Mouse (Mus musculus) limb, embryonic 15.5 days (tissue): Measurements from ENCODE around the gene Psg16. TPM values are rescaled to one million over a fixed set of nuclear protein-coding genes. Genes with fewer than 3 reads are reported as not detected.

ENCODE experiments used
- ATAC-seq: fragments of 200-750 bp; cut with Nextera tagmentation; 2 replicates; pipeline ENCODE4 v1.8.0; 2017; ENCODE audit warnings: low read depth, moderate TSS enrichment; ENCODE audit not compliant: insufficient number of reproducible peaks, low FRiP score, low TSS enrichment
- H3K27ac ChIP-seq: fragments of 300-500 bp; sonication (generic); 2 replicates; pipeline ENCODE4 v1.5.1; 2015; ENCODE audit warnings: moderate library complexity, mild to moderate bottlenecking, inconsistent platforms
- H3K27me3 ChIP-seq: fragments of 300-500 bp; sonication (generic); 2 replicates; pipeline ENCODE4 v1.6.1; 2015; ENCODE audit warnings: inconsistent platforms
- H3K36me3 ChIP-seq: fragments of 300-500 bp; sonication (generic); 2 replicates; pipeline ENCODE4 v1.6.1; 2015; ENCODE audit warnings: inconsistent platforms
- H3K4me1 ChIP-seq: fragments of 300-500 bp; sonication (generic); 2 replicates; pipeline ENCODE4 v1.6.1; 2015; ENCODE audit warnings: inconsistent platforms
- H3K4me2 ChIP-seq: fragments of 300-500 bp; sonication (generic); 2 replicates; pipeline ENCODE4 v1.6.1; 2015; ENCODE audit warnings: mild to moderate bottlenecking, inconsistent platforms
- H3K4me3 ChIP-seq: fragments of 300-500 bp; sonication (generic); 2 replicates; pipeline ENCODE4 v1.5.1; 2015; ENCODE audit warnings: mild to moderate bottlenecking, inconsistent platforms
- H3K9ac ChIP-seq: fragments of 300-500 bp; sonication (generic); 2 replicates; pipeline ENCODE4 v1.6.1; 2015; ENCODE audit warnings: inconsistent platforms
- H3K9me3 ChIP-seq: fragments of 300-500 bp; sonication (generic); 2 replicates; pipeline ENCODE4 v1.6.1; 2016; ENCODE audit warnings: inconsistent platforms
- WGBS: fragments of 180-500 bp; shearing (Covaris S2); methylation state at CpG from one replicate; pipeline ENCODE4 v1.1.7; 2015; 5-methylcytosine and 5-hydroxymethylcytosine counted together
- polyA plus RNA-seq: library from polyadenylated mRNA; unstranded; fragments of >200 nt; fragmentation: Nextera tagmentation; extraction: Ambion mirVana; gene quantifications from 2 replicates; pipeline ENCODE4 v1.2.1, GENCODE M21; 2015

Gene Psg16
- polyA plus RNA-seq, 1 experiment from 2014 or later, result 0.20 TPM

GRCm38 (mm10) chr7:17159011-17159410, 85.2 kb downstream of the Psg16 start:
- Histone ChIP-seq H3K4me2 (no peak overlapping the region), H3K27me3 (no peaks in the 10 kb centered on the region), H3K9ac (no peak overlapping the region), H3K9me3 (no peaks in the 10 kb centered on the region), H3K4me3 (no peak overlapping the region), H3K36me3 (no peaks in the 10 kb centered on the region), H3K27ac (no peak overlapping the region), H3K4me1 (no peaks in the 10 kb centered on the region)
- no peak for ATAC-seq
- WGBS, result 65% methylated on average over 7 of the region's 7 CpGs

- Histone ChIP-seq H3K4me3 (no peak overlapping the region), H3K9me3 (no peaks in the 10 kb centered on the region), H3K27me3 (no peaks in the 10 kb centered on the region), H3K36me3 (no peaks in the 10 kb centered on the region), H3K4me1 (no peaks in the 10 kb centered on the region), H3K4me2 (no peak overlapping the region), H3K27ac (no peak overlapping the region), H3K9ac (no peak overlapping the region)
- 86% methylated on average over 4 of the region's 4 CpGs for WGBS
- no peak for ATAC-seq
Observed at GRCm38 (mm10) chr7:17171827-17172226, 98.0 kb downstream of the Psg16 start.

Other genes starting within 250 kb of the Psg16 start
- gene Prkd2, start 231.1 kb upstream of the Psg16 start, polyA plus RNA-seq, result 20.5 and 21.9 TPM in 2 replicates
- 4.0 TPM in 2 replicates for gene Dact3, start 198.7 kb upstream of the Psg16 start, polyA plus RNA-seq
- 11.8 and 15.0 TPM in 2 replicates for gene Gng8, start 182.3 kb upstream of the Psg16 start, polyA plus RNA-seq
- gene Ptgir, start 167.6 kb upstream of the Psg16 start, polyA plus RNA-seq, result 4.0 and 5.1 TPM in 2 replicates
- 85.8 and 99.4 TPM in 2 replicates for gene Calm3, start 149.9 kb upstream of the Psg16 start, polyA plus RNA-seq
- 20.2 and 31.1 TPM in 2 replicates for gene Pnmal2, start 129.4 kb upstream of the Psg16 start, polyA plus RNA-seq
- 0.33 and 0.50 TPM in 2 replicates for gene Pnmal1, start 114.4 kb upstream of the Psg16 start, polyA plus RNA-seq
- gene Gm42372, start 91.0 kb upstream of the Psg16 start, polyA plus RNA-seq, result 0.14 and 0.20 TPM in 2 replicates
- 19.1 and 40.8 TPM in 2 replicates for gene Ccdc8, start 81.3 kb upstream of the Psg16 start, polyA plus RNA-seq
- gene Ppp5c, start 46.1 kb upstream of the Psg16 start, polyA plus RNA-seq, result 101 and 115 TPM in 2 replicates
- 29.0 and 33.4 TPM in 2 replicates for gene Hif3a, start 11.6 kb upstream of the Psg16 start, polyA plus RNA-seq
- gene Ceacam3, start 76.2 kb downstream of the Psg16 start, polyA plus RNA-seq, result not detected in 2 replicates
- not detected in 2 replicates for gene Psg29, start 129.4 kb downstream of the Psg16 start, polyA plus RNA-seq